Mouse (Mus musculus) cerebellum, postnatal 14 days (tissue): ENCODE results near the gene AU040320.
A peak's percentile ranks its signal among the peaks of the same experiment; 100 is the strongest.

Experiments used
- DNase-seq, 2 experiments: peaks; one replicate each; pipeline ENCODE4 v3.0.0; 2021; ENCODE audit warnings: mixed read lengths in 2 of 2

AU040320 gene

GRCm38 (mm10) chr4:126750046-126750683, 3.2 kb upstream of the AU040320 start:
- DNase-seq, result peak; percentile 80 to 84

GRCm38 (mm10) chr4:126750863-126751555, 2.3 kb upstream of the AU040320 start:
- no peak for DNase-seq

DNA sequence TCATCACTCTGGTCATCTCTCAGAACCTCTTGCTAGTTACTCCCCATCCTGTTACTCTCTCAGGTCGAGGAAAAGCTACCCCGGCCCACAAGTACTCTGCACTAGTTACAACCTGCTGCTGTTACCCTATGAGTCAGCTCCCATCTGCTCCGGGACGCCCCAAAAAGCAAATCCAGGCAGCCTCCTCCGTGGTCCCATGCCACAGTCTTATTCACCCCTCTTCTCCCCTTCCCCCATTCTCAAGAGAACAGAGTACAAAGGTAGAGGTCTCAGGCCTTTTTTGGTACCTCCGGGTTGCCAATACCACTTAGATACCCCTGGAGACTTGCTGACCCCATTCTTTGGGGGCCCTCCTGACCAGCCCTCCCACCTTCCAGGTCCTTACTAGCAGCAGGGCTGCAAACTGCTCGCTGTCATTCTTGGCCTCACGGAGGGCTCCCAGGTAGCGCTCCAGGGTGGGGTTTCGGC, 1.8 kb upstream of the AU040320 start:
- no peak for DNase-seq

DNA sequence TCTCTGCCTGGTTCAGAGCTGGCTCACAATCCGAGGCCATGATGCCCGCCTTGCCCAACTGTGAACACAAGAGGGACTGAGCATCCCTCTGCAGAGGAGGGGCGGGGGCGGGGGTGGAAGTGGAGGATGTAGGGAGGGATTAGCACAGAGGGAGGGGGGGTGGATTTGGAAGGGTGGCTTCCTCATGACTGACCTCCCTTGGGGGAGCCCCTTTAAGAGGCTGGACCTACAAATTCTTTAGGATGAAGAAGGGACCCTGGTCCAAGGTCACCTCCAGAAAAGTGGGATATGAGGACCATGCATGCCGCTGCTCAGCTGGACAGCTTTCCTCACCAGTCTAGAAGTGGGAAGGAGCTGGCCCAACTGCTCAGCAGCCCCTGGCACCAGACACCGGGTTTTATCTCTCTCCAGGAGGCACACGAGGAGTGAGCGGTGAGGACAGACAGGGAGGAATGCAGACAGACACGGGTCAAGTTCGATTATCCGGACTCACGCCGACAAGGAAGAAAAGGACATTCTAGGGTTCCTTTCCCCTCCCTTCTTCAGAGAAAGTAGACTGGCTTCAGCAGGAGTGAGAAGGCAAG, 1.2 kb upstream of the AU040320 start:
- DNase-seq, result peak; percentile 69 to 71

DNA sequence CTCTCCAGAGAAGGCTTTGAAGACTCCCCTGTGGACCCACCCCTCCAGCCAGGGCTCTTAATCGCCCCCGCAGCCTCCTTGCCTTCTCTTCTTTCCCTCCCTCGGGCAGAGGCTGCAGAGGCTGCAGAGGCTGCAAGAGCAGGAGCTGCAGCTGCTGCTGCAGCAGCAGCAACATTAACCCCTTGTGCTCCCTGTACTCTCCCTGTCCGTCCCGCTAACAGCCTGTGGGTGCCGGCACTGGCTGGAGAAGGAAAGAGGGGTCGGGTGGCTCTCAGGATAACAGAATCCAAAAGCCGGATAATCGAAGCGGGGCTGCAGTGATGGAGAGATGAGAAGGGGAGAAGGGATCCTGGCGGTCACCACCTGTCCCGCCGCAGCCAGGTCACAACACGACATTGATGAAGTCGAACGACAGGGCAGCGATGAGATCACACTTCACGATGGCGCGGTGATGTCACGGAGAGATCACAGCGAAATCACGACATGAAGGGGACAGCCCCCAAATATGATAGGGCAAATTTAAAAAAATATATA, 669 bp upstream of the AU040320 start:
- peak; percentile 73 for DNase-seq

- DNase-seq, result peak in 1 of 2 experiments; percentile 58
Measured at GRCm38 (mm10) chr4:126754231-126754611, 877 bp downstream of the AU040320 start.

DNA sequence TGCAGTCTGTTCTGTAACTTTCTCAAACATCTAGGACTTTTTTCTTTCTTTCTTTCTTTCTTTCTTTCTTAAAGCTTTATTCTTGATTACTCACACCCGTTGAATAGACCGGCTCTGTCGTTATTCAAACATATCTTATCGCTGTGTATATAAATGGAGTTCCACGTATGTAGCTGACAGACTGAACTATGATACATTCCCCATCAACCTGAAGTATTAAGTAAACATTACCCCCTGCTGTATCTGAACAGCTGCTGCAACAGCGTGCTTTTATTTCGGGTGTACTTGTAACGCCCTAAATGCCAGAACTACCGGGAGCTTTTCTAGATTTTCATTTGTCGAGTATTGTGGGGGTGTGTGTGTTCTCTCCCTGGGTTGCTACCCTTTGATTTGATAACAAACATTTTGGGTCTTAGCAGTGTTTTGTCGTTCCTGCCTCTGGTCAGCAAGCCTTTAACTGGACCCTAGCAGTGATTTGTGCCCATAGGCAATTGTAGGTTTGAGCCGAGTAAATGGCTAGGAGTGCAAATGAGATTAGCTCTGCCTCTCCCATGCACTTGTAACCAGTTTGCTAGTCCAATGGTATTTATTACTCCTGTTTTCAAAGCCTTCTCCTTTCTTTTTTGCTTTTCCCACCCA, 1.5 kb downstream of the AU040320 start:
- no peak for DNase-seq

- peak; percentile 94 to 95 for DNase-seq
Measured at GRCm38 (mm10) chr4:126756766-126757165, 3.4 kb downstream of the AU040320 start.

GRCm38 (mm10) chr4:126758299-126758698, 5.0 kb downstream of the AU040320 start:
- peak in 1 of 2 experiments; percentile 51 for DNase-seq

DNA sequence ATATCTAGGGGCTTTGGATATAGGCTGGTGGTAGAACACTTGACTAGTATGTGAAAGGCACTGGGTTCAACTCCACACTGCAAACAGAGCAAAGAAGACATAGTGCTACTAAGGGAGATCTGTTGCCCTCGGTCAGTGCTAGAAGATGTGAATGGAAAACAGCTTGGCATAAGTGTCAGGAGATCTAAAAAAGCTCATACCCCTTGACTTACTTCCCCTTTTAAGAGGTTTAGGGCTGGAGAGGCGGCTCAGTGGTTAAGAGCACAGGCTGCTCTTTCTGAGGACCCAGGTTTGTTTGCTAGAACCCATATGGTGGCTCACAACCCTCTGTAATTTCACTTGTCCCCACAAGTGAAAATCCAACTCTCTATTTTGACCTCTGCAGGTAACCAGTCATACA, 6.1 kb downstream of the AU040320 start:
- no peak for DNase-seq

DNA sequence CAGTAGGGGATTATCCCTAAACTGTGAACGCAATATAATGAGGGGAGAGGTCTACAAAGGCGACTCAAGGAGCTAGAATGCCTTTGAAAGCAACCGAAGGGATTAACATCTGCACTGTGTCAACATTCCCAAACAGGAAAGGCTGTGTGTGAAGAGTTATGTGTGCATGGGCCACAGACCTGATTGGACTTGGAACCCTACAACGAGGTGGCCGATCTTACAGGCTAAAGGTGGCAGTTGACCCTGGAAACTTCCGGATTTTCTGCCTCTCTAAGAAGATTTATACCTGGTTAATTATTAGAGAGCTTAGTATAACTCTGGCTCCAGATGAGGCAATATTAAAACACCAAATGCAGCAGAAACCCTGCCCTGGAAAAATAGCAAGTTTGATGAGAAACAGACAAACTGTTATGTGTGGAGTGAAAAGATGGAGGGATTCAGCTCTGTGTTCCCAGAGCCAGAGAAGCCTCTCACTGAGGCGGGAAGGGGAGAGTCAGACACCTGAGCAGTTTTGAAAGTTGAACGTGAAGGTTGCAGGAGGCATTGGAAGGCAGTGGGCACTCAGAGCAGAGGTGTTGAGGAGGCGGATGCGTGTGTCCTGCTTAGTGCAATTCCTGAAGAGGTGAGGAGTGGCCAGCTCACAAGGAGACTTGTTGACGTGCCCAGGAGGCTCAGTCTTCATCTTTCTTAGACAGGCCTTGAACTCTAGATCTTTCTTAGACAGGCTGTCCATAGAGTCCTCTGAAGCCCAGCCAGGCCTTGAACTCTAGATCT, 9.4 kb downstream of the AU040320 start:
- DNase-seq, result no peak

DNA sequence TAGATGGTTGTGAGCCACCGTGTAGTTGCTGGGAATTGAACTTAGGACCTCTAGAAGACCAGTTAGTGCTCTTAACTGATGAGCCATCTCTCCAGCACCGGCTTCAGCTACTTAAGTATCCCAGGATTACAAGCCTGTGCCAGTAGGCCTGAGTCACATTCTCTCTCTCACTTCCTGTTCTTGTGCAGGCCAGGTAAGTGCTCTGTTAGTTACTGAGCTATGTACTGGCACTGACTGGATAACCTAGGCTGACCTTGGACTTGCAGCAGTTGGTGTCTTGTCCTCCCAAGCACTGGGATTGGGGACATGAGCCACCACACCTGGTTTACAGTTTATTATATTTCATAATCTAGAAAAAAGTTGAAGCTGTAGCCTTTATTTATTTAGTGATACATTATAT, 10.1 kb downstream of the AU040320 start:
- no peak for DNase-seq

DNA sequence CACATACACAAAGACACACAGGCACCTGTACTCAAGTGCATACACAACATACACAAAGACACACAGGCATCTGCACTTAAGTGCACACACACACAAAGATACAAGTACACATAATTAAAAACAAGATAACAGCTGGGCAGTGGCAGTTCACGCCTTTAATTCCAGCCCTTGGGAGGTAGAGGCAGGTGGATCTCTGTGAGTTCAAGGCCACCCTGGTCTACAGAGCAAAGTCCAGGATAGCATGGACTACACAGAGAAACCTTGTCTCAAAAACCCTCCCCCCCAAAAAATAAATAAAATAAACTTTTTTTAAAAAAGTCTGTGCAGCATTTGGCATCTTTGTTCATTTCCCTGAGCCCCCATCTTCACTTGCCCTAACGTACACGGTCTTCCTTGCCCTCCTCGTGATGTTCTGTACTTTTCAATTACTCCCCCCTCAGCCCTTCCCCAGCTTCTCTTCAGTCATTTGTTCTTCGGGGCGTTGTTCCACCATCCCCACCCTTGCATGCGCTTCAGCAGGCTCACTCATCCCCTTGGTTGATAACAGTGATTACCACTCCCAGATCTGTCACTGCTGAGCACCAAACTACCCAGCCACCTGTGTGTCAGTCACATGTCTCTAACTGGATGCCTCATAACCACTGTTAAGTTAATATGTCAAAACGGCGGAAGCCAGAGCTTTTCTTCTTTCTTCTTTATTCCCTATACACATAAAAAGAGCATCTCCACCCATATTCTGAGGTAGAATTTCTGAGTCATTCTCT, 16.6 kb downstream of the AU040320 start:
- DNase-seq, result no peak

DNA sequence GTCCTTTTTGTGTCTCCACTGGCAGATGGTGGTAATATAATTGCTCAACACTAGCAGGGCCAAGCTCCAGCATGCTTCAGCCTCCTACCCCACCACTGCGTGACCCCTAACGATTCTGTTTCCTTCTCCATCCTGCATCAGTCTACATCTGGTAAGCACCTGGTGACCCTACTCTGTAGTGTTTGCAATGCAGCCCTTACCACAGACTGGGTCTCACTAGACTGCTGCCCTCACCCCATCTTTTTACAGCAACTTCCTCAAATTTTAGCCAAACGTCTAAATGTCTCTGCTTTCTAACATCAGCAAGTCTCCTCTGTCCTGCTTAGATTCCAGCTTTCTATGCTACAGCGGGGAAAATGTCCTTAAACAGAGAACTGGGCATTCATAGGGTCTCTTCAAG, 17.5 kb downstream of the AU040320 start:
- DNase-seq, result no peak

GRCm38 (mm10) chr4:126773871-126774270, 20.5 kb downstream of the AU040320 start:
- DNase-seq, result no peak

- no peak for DNase-seq
Measured at GRCm38 (mm10) chr4:126775182-126775581, 21.8 kb downstream of the AU040320 start.

DNA sequence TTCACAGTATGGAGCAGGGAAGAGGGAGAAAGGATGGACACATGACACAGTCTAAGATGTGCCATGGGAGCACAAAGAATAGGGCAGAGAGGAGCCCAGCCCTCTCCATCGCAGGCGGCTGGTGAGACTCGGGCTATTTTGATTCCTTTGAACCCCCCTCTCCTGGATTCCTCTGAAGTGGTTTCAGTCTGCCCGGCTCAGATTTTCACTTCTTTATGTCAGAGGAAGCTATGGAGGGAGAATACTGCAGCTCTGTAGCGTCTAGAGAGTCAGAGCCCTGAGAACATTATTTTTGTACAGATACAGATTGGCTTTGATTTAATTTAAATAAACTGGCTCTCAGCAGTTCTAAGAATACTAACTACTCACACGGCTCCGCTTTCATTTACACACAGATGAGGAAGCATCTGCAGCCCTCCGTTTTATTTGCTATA, 25.8 kb downstream of the AU040320 start:
- DNase-seq, result no peak

DNA sequence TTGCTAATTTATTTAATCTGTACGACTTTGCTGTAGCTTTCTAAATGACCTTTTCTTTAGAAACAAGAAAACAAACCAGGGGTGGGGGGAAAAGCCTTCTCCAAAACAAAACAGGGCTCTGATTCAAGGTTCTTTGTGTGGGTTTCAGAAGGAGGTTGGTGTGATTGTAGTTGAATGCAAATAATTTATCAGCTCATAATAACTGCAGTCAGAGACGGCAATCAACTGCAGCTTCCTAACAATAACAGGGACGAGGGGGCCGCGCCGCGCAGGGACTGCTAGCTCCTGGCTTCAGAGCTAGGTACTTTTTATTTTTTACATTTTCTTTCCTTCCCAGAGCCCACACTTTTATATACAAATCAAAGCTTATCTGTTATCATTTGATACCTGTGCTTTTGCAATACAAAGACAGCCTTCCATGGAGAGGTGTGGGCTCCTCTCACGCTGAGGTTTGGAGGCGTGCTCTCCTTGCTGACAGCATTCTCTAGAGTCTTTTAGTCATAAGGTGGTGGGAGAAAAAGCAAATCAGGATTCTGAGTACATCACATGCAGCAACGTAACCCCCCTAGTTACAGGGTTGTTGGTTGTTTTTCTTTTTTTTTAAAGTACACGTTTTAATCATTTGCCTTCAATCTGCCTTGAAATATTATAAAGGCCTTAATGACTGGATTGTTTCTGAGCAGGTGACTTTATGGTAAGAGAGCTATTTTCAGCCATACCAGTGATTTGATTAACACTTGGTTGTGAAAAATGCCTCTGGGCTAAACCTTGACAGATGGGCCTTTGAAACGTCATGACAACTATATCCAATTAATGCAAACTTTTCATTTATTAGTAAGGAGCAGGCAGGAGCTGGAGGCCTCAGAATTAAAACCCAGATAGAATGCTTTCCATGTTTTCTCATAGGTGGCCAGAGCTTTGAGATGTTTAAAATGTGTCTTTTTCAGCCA, 26.8 kb downstream of the AU040320 start:
- no peak for DNase-seq

- DNase-seq, result no peak
Measured at GRCm38 (mm10) chr4:126781871-126782270, 28.5 kb downstream of the AU040320 start.

- no peak for DNase-seq
Measured at GRCm38 (mm10) chr4:126782512-126782911, 29.2 kb downstream of the AU040320 start.
